Mouse (Mus musculus) myocyte (in vitro differentiated cells): ENCODE results near the gene Rpusd4.

ENCODE experiments used
- E2F4 ChIP-seq: IDR thresholded peaks from one replicate; pipeline ENCODE4 v1.6.1; 2011; ENCODE audit warnings: mild to moderate bottlenecking, control low read depth, moderate library complexity; ENCODE audit not compliant: insufficient read depth
- MAX ChIP-seq: IDR thresholded peaks from one replicate; pipeline ENCODE4 v1.6.1; 2011; ENCODE audit warnings: low read depth, mild to moderate bottlenecking, control low read depth
- MYOG ChIP-seq, 3 experiments: IDR thresholded peaks; one replicate each; pipeline ENCODE4 v1.6.1; 2011; ENCODE audit warnings: control low read depth in 2 of 3, low read depth in 2 of 3, mild to moderate bottlenecking in 2 of 3; ENCODE audit not compliant: insufficient read length in 2 of 3, control insufficient read depth in 1 of 3, insufficient read depth in 1 of 3
- POLR2A ChIP-seq: IDR thresholded peaks from one replicate; pipeline ENCODE4 v1.6.1; 2011; ENCODE audit warnings: low read depth, mild to moderate bottlenecking, control low read depth, moderate library complexity; ENCODE audit not compliant: insufficient read length
- TCF12 ChIP-seq: IDR thresholded peaks from one replicate; pipeline ENCODE4 v1.6.1; 2011; ENCODE audit warnings: mild to moderate bottlenecking, control low read depth; ENCODE audit not compliant: poor library complexity, insufficient read depth, severe bottlenecking

- no peak for TF ChIP-seq MAX
- TF ChIP-seq TCF12 = no peak
- no peak for TF ChIP-seq POLR2A
- no peak for TF ChIP-seq MYOG (IDR thresholded peaks at IDR 0.05; ENCODE audit: control insufficient read depth in 1 of 3, insufficient read depth in 1 of 3, insufficient read length in 2 of 3, low read depth in 2 of 3)
- no peak for TF ChIP-seq E2F4
Measured at GRCm38 (mm10) chr9:35297791-35298190, 30.1 kb downstream of the Rpusd4 start.
